Mouse (Mus musculus) heart, postnatal 25 days (tissue): ENCODE measurements around the gene Jakmip3. TPM values are rescaled to one million over a fixed set of nuclear protein-coding genes. Genes with fewer than 3 reads are reported as not detected.

Experiments
- DNase-seq: peaks from one replicate; pipeline ENCODE4 v3.0.0; 2022; ENCODE audit warnings: low spot score
- intact Hi-C: fragments of 180-260 bp; cut with DNase I; formaldehyde crosslinking; loops from one replicate; pipeline ENCODE4 v1.15.1; 2025
- total RNA-seq, 2 experiments: library from RNA; stranded (reverse); gene quantifications; 2 replicates each; pipeline ENCODE4 v1.2.3; 2021

Jakmip3 gene
- under 1 TPM; 0.20 to 0.29 TPM for total RNA-seq

DNA sequence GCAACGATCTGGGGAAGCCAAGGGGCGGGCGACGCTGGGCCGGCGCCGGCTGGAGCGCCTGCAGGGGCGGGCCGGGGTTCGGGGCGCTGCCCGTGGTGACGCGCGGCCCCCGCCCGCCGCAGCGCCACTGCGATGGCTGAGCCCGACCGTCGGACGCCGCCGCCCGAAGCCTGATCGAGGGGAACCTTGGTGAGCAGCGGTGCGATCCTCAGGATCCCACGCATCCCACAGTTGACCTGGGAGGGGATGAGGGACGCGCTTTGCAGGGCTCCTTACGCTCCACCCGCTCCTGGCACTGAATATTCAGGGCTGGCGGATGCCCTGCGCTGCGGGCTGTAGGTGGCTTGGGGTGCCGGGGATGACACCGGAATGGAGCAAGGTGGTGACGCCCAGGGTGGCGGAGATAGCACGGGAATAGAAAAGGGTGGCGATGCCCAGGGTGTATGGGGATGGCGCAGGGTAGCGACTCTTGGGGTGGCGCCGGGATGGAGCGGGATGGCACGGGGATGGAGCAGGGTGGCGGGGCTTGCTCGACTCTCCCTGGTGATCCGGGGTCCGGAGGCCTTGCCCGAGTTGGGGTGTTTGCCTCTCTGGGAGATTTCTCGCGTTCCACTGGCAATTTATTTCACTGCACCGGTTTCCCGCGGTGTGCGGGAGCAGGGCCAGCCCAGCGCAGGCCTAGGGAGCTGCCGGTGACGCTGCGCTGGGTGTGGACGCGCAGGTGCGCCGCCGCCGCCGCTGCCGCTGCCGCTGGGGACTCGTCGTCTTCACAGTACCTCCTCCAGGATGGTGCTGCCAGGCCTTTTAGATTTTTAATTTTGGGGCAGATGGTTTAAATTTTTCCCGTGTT is at the start of gene Jakmip3:
Jakmip3 (plus strand) TSS at position 119 of the 850 bp plus-strand sequence.
- intact Hi-C loops, result no loop called here
- DNase-seq, result no peak

DNA sequence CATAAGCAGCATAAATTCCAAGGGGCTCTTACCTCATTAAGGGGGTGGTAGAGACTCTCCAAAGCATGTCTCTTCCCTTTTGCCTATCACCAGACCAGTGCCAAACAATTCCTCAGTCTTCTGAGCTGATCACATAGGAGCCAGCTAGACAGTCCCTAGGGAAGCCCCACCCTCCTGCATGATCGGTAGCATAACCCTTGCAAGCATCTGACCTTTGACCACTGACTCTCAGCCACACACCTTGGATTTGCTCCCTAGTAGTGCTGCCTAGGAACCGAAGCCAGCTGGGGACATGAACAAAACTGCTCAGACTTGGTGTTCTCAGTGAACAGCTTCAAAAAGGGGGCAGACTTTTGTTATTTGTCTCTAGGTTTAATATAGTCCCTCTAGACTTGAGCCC is 42.4 kb upstream of the Jakmip3 start:
- DNase-seq, result no peak
- intact Hi-C loops, result no loop called here

DNA sequence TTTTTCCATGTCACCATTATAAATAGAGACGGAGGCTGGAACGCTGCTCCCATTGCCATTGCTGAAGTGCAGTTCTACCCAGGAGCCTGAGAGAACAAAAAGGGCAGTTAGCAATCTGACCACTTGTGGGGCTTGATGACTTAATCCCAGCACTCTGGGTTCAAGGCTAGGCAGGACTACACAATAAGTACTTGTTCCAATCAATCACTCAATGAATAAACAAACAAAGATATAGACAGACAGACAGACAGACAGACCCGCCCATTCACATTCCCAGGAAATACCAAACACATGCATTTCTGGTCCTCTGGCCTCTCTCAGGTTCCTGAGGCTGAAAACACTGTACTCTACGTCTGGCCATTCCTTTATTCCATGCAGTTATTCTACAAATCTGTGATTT is 41.8 kb upstream of the Jakmip3 start:
- intact Hi-C loops, result no loop called here
- no peak for DNase-seq

DNA sequence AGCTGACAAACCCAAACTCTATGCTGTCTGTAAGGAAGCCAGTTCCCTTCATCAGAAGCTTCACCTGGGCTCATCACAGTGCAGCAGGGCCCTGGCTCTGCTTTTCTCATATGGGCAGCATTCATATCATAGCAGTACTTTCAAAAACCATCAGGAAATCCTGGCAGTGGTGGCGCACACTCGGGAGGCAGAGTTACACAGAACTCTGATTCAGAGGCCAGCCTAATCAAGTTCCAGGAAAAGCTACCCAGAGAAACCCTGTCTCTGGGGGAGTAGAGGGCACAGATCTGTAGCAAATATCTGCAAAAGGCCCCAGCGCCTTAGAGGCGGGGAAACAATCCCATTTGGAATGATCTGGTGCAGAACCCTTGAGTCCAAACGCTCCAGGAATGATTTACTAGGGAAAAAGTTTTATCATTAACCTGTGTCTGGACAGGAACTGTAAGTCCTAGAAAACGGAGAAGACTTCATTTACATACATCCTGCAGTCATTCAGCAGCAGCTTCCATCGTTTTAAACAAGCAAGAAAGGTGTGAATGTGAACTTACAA is 36.6 kb upstream of the Jakmip3 start:
- no peak for DNase-seq
- intact Hi-C loops, result loop anchor here (10.0 kb wide), 1 partner anchor 461 kb away; no protein-coding TSS in a partner anchor

GRCm38 (mm10) chr7:138906441-138906840 is 34.1 kb upstream of the Jakmip3 start:
- DNase-seq, result no peak
- intact Hi-C loops, result loop anchor here (5.0 to 10.0 kb wide), 2 partner anchors 59 to 458 kb away; partner anchors contain the start of genes Mapk1ip1 and Ppp2r2d

GRCm38 (mm10) chr7:138907043-138907442 is 33.5 kb upstream of the Jakmip3 start:
- intact Hi-C loops, result loop anchor here (5.0 to 10.0 kb wide), 2 partner anchors 60 to 458 kb away; partner anchors contain the start of genes Mapk1ip1 and Ppp2r2d

DNA sequence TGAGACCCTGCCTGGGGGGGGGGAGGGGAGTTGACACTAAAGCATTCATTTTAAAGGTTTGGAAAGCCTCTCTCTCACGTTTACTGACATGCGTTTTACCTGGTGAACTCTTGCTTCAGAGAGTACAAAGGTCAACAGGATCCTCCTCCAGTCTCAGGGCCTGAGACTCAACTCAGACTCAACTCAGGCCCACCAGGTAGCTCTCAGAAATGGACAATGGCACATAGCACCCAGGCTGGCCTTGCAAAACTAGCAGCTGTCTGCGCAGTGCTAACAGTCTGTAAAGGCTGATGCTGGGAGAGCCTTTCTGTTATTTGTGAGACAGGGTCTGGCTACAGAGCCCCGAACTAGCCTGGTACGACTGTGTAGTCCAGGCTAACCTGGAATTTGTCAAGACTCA is 32.6 kb upstream of the Jakmip3 start:
- no peak for DNase-seq
- intact Hi-C loops, result loop anchor here (5.0 to 10.0 kb wide), 2 partner anchors 61 to 457 kb away; partner anchors contain the start of genes Mapk1ip1 and Ppp2r2d

More at GRCm38 (mm10) chr7:138907043-138907442, 33.5 kb upstream of the Jakmip3 start:
- DNase-seq, result peak; percentile 36

DNA sequence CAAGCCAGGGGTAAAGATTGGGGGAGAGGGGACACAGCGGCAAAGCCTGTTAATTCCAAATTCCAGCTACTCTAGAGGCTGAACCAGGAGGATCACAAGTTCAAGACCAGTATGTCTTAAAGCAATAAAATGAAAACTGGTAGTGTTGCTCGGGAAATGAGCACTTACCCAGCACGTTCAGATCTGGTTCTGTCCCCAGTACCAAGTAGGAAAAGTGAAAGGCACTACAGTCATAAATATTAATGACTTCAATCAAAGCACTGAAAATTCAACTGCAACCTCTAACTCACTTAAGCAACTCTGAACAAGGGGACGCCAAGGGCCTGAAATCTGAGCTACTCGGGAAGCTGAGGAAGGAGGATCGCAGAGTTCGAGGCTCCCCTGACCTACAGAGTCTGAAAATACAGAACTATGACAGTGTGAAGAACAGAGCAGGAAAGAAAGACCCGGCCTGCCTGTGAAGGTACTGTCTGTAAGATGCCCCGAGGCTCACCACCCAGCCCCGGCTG is 31.7 kb upstream of the Jakmip3 start:
- intact Hi-C loops, result loop anchor here (5.0 to 10.0 kb wide), 2 partner anchors 62 to 456 kb away; partner anchors contain the start of genes Mapk1ip1 and Ppp2r2d
- DNase-seq, result no peak

- intact Hi-C loops, result loop anchor here (5.0 to 10.0 kb wide), 2 partner anchors 62 to 455 kb away; partner anchors contain the start of genes Mapk1ip1 and Ppp2r2d
- peak; percentile 82 for DNase-seq
Measured at GRCm38 (mm10) chr7:138909277-138910192, 31.0 kb upstream of the Jakmip3 start, which contains the start of gene Bnip3. Gene Bnip3 (minus strand): TSS chr7:138909519.

- no peak for DNase-seq
- intact Hi-C loops, result no loop called here
Measured at GRCm38 (mm10) chr7:138910193-138910562, 30.4 kb upstream of the Jakmip3 start.

DNA sequence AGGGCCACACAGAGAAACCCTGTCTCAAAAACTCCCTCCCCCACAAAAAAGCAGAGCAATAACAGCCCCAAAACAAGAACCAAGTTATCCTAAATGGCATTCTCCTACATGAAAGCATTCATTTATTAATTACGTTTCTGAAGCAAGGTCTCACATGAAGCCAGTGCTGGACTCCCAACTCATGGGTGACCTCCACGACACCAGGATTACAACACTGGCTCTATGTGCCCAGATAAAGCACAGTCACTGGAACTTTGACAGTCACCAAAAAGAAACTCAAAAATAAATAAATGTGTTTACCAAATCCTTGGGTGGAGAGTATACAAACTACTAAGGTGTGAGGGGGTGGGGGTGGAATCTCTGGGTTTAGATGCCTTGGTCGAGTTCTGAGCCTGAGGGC is 26.9 kb upstream of the Jakmip3 start:
- intact Hi-C loops, result no loop called here

DNA sequence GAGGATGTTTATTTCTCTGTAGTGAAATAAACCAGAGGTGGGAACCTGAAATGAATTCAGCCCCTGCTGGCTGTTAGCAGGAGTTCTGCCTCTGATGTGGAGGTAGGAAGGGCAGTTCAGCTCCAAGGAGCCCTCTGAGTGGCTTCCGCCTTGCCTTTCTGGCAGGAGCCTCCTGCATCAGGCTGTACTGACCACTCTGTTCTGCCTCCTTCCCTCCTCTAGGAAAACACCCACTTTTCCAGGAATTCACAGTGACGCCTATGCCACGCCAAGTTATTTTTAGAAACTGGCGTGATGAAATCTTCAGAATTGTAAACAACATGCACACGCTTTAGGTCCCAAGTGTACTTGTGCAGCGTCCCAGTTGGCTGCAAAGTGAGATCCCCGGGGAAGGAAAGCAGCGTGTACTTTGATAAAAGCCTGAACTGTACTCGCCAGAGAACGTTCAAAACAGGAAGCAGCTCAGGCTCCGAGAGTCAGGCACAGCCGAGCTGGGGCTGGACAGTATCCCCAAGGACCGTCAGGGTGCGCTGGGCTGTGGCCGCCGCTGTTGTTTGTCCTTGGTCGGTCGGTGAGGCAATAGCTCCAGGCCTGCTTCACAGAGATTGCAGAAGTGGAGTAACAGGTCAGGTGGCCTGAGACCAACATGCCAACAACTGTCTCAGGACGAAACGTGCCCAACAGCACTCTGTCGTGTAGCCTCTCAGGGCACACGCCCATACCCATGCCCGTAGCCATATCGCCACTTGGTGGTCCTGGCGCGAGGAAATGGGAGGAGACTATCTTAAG is 21.2 kb upstream of the Jakmip3 start:
- intact Hi-C loops, result no loop called here
- peak; percentile 86 for DNase-seq

More for the DNA sequence above, 26.9 kb upstream of the Jakmip3 start:
- no peak for DNase-seq

- no peak for DNase-seq
- intact Hi-C loops, result no loop called here
Measured at GRCm38 (mm10) chr7:138921611-138922010, 18.9 kb upstream of the Jakmip3 start.

- DNase-seq, result no peak
- intact Hi-C loops, result loop anchor here (1.0 kb wide), 1 partner anchor 84 kb away; no protein-coding TSS in a partner anchor
Measured at GRCm38 (mm10) chr7:138923756-138924425, 16.6 kb upstream of the Jakmip3 start.

- DNase-seq, result no peak
- intact Hi-C loops, result no loop called here
Measured at GRCm38 (mm10) chr7:138928456-138928855, 12.1 kb upstream of the Jakmip3 start.

- intact Hi-C loops, result no loop called here
- DNase-seq, result no peak
Measured at GRCm38 (mm10) chr7:138934523-138934922, 6.0 kb upstream of the Jakmip3 start.

GRCm38 (mm10) chr7:138938991-138939390 is 1.5 kb upstream of the Jakmip3 start:
- no peak for DNase-seq
- intact Hi-C loops, result no loop called here

DNA sequence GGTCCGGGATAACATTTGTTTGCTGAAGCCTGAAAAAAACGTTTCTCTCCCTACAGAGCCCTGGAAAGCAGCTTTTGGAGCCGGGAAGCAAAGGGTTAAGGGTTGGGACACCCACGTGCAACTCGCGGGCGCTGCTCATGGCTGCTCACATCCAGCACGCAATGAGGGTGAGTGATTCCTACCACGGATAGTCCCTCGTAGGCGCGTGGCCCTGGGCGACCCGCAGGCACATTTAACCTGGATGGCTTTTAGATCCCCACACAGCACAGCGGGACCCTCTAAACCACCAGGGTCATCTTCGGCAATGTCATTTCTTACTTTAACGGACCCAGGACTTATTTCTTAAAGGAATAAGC is 296 bp upstream of the Jakmip3 start:
- intact Hi-C loops, result no loop called here
- no peak for DNase-seq
